Mouse (Mus musculus): ENCODE data around the gene Pih1d2. TPM values are rescaled to one million over a fixed set of nuclear protein-coding genes. Genes with fewer than 3 reads are reported as not detected.

Pih1d2 gene
- polyA plus RNA-seq, 1 experiment from 2014 or later = 2.9 TPM

DNA sequence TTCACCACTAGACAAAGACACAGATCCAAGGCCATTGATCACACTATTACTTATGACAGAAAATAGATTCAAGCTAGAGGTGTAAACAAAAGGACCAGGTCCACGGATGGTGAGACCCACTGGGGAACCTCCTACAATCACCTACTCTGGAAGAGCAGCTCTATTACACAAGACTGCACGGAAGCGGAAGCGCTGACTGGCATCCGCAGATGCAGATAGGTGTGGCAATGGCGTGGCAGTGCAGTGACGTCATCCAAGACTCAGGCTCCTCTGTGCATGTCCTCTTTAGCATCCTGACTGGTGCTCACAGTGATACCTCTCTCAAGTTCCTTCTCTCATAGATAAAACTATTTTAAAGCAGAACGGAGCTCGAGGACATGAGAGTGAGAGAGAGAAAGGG lies 24.2 kb upstream of the Pih1d2 start:
- DNase-seq (no peak), ATAC-seq (ENCODE audit: low FRiP score, low TSS enrichment) (no peak)
- Histone ChIP-seq H3K4me3 (replicated peaks; ENCODE audit: low read depth, low read length) (no peak overlapping the region), H3K4me2 (ENCODE audit: low read length) (no peak overlapping the region), H3K9ac (replicated peaks; ENCODE audit: low read length) (no peak overlapping the region), H3K27me3 (ENCODE audit: control insufficient read depth, insufficient read depth, low read length) (no peaks in the 10 kb centered on the region), H3K4me1 (ENCODE audit: control insufficient read depth, insufficient read depth, low read length) (no peaks in the 10 kb centered on the region), H3K36me3 (ENCODE audit: control insufficient read depth, insufficient read depth, low read length) (peaks cover 32% of the 10 kb centered on the region), H3K9me3 (ENCODE audit: control insufficient read depth, low read length) (no peaks in the 10 kb centered on the region), H3K27ac (replicated peaks; ENCODE audit: low read depth, low read length) (no peak overlapping the region)
- 86% methylated on average over 9 of the region's 9 CpGs for WGBS

DNA sequence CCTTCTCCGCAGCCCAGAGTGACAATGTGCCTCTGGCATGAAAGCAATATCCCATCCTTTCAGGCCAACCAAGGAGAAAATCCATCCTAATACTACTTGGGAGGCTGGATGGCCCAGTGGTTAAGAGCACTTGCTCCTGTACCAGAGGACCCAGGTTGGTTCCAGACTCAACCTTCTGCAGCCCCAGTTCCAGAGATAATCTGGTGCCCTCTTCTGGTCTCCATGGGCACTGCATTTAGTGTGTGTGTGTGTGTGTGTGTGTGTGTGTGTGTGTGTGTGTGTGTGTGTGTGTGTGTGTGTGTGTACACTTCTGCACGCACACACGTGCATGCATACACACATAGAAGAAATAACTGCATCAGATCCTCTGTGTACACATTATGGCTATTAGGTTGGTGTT lies 23.6 kb upstream of the Pih1d2 start:
- no peak for ATAC-seq (ENCODE audit: low FRiP score, low TSS enrichment)
- Histone ChIP-seq H3K4me1 (ENCODE audit: control insufficient read depth, insufficient read depth, low read length) (no peaks in the 10 kb centered on the region), H3K4me2 (ENCODE audit: low read length) (no peak overlapping the region), H3K9ac (replicated peaks; ENCODE audit: low read length) (no peak overlapping the region), H3K27me3 (ENCODE audit: control insufficient read depth, insufficient read depth, low read length) (no peaks in the 10 kb centered on the region), H3K27ac (replicated peaks; ENCODE audit: low read depth, low read length) (no peak overlapping the region), H3K9me3 (ENCODE audit: control insufficient read depth, low read length) (no peaks in the 10 kb centered on the region), H3K4me3 (replicated peaks; ENCODE audit: low read depth, low read length) (no peak overlapping the region), H3K36me3 (ENCODE audit: control insufficient read depth, insufficient read depth, low read length) (peaks cover 38% of the 10 kb centered on the region)
- WGBS = 85% methylated on average over 3 of the region's 3 CpGs
- peak; percentile 45 for DNase-seq

DNA sequence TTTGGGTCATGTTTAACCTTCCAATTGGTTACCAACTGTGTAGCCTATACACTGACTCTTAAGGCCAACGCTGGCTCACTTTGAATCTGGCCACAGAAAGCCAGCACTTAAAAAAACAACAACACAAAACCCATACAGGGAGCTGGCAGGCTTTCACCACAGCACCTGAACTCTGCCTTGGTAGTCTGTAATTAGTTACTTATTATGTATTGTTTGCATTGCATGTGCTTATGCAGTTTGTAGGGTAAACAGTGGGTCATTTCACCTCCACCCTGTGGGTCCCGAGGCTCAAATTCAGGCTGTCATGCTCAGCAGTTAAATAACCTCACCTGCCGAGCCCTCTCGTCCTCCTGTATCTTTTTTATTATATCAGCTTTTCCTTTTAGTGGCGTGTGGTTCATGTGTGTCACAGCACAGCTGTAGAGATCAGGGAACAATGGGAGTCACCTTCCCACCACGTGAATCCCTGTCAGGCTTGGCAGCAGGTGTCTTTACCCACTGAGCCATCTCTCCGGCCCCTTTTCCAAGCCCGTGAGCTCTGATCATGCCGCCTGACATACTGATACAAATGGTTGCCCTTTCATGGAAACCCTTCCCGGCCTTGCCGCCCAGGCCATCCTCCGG lies 22.2 kb upstream of the Pih1d2 start:
- Histone ChIP-seq H3K4me1 (ENCODE audit: control insufficient read depth, insufficient read depth, low read length) (no peaks in the 10 kb centered on the region), H3K9me3 (ENCODE audit: control insufficient read depth, low read length) (no peaks in the 10 kb centered on the region), H3K27ac (replicated peaks; ENCODE audit: low read depth, low read length) (no peak overlapping the region), H3K27me3 (ENCODE audit: control insufficient read depth, insufficient read depth, low read length) (no peaks in the 10 kb centered on the region), H3K4me3 (replicated peaks; ENCODE audit: low read depth, low read length) (no peak overlapping the region), H3K9ac (replicated peaks; ENCODE audit: low read length) (no peak overlapping the region), H3K4me2 (ENCODE audit: low read length) (no peak overlapping the region), H3K36me3 (ENCODE audit: control insufficient read depth, insufficient read depth, low read length) (peaks cover 50% of the 10 kb centered on the region)
- WGBS = 80% methylated on average over 12 of the region's 12 CpGs
- no peak for ATAC-seq (ENCODE audit: low FRiP score, low TSS enrichment)
- no peak for DNase-seq

DNA sequence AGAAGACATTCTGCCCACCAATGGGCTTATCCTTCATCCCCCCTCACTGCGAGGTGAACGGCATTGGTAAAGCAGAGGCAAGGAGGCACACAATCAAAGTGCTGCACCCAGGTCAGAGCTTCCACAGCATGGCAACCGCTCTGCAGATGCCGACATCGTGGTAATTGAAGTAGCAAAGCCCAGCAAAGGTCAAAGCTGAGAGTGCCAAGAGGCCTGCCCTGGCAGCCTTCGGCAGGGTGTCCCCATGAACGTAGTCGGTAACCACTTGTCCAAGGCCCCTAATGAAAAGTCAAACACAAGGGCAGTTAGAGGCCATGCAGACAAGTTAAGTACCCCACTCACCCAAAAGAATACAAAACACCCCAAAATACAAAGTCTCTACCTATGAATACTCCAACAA lies 20.1 kb upstream of the Pih1d2 start:
- H3K9me3 ChIP-seq (ENCODE audit: control insufficient read depth, low read length) = no peaks in the 10 kb centered on the region
- no peak for ATAC-seq (ENCODE audit: low FRiP score, low TSS enrichment)
- H3K4me2 ChIP-seq (ENCODE audit: low read length) = no peak overlapping the region
- no peak overlapping the region for H3K9ac ChIP-seq (replicated peaks; ENCODE audit: low read length)
- no peak for DNase-seq
- H3K27ac ChIP-seq (replicated peaks; ENCODE audit: low read depth, low read length) = no peak overlapping the region
- H3K4me1 ChIP-seq (ENCODE audit: control insufficient read depth, insufficient read depth, low read length) = peaks cover 3% of the 10 kb centered on the region
- H3K4me3 ChIP-seq (replicated peaks; ENCODE audit: low read depth, low read length) = no peak overlapping the region
- no peaks in the 10 kb centered on the region for H3K27me3 ChIP-seq (ENCODE audit: control insufficient read depth, insufficient read depth, low read length)
- WGBS = 97% methylated on average over 8 of the region's 8 CpGs
- peaks cover 57% of the 10 kb centered on the region for H3K36me3 ChIP-seq (ENCODE audit: control insufficient read depth, insufficient read depth, low read length)

DNA sequence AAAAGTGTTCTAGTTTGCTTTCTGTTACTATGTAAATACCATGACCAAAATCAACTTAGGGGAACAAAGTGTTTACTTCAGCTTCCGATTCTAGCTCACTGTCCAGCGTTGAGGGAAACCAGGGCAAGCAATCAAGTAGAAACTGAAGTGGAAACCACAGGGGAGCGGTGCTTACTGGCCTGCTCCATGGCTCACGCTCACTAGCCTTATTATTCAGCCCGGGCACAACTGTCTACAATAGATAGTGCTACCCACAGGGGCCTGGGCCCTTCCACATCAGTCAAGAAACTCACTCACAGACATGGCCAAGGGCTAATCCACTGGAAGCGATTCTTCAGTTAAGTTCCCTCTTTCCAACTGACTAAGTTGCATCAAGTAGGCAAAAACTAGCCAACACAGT lies 15.6 kb upstream of the Pih1d2 start:
- Histone ChIP-seq H3K4me2 (ENCODE audit: low read length) (no peak overlapping the region), H3K27ac (replicated peaks; ENCODE audit: low read depth, low read length) (no peak overlapping the region), H3K4me1 (ENCODE audit: control insufficient read depth, insufficient read depth, low read length) (peaks cover 23% of the 10 kb centered on the region), H3K4me3 (replicated peaks; ENCODE audit: low read depth, low read length) (no peak overlapping the region), H3K36me3 (ENCODE audit: control insufficient read depth, insufficient read depth, low read length) (peaks cover 53% of the 10 kb centered on the region), H3K9me3 (ENCODE audit: control insufficient read depth, low read length) (no peaks in the 10 kb centered on the region), H3K27me3 (ENCODE audit: control insufficient read depth, insufficient read depth, low read length) (no peaks in the 10 kb centered on the region), H3K9ac (replicated peaks; ENCODE audit: low read length) (no peak overlapping the region)
- 85% methylated on average over 6 of the region's 6 CpGs for WGBS
- ATAC-seq (ENCODE audit: low FRiP score, low TSS enrichment) = no peak
- no peak for DNase-seq

DNA sequence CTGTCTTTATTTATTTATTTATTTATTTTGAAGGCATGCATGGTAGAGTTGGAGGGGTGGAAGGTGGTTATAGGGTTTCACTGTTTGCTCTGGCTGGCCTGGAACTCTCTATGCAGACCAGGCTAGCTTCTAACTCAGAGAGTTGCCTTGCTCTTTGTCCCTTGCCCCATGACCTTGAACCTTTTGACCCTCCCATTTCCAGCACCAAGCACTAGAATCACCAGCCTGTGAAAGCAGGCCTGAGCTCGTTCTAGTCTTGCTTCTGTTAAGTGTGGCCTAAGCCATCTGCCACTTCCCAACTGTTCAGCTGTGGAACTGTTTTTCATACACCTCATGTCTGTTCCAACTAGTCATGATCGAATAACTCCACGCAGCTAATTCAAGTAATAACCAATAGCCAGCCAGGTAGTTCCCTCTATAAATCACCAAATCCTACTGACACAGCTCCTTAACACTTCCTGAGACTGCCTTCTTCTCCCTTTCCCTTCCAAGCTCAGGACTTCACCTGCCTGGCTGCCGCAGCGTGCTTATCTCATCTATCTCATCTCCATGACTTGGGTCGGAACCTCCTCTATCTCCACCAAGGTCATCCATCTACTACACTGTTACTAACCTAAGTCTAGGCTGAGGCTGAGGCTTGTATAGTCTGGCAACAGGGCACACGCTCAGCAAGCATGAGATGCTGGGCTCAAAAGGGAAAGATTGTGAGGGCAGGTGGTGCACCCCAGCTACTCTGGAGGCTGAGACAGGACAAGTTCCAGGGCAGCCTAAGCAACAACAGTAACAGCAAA lies 14.9 kb upstream of the Pih1d2 start:
- Histone ChIP-seq H3K27me3 (ENCODE audit: control insufficient read depth, insufficient read depth, low read length) (no peaks in the 10 kb centered on the region), H3K27ac (replicated peaks; ENCODE audit: low read depth, low read length) (no peak overlapping the region), H3K4me1 (ENCODE audit: control insufficient read depth, insufficient read depth, low read length) (peaks cover 23% of the 10 kb centered on the region), H3K9ac (replicated peaks; ENCODE audit: low read length) (no peak overlapping the region; the same call in 1 of the 2 replicates), H3K9me3 (ENCODE audit: control insufficient read depth, low read length) (no peaks in the 10 kb centered on the region), H3K36me3 (ENCODE audit: control insufficient read depth, insufficient read depth, low read length) (peaks cover 48% of the 10 kb centered on the region), H3K4me3 (replicated peaks; ENCODE audit: low read depth, low read length) (peak overlapping the region; percentile 86), H3K4me2 (ENCODE audit: low read length) (peak overlapping the region; percentile 94)
- ATAC-seq (ENCODE audit: low FRiP score, low TSS enrichment) (no peak), DNase-seq (no peak)
- 91% methylated on average over 7 of the region's 7 CpGs for WGBS

DNA sequence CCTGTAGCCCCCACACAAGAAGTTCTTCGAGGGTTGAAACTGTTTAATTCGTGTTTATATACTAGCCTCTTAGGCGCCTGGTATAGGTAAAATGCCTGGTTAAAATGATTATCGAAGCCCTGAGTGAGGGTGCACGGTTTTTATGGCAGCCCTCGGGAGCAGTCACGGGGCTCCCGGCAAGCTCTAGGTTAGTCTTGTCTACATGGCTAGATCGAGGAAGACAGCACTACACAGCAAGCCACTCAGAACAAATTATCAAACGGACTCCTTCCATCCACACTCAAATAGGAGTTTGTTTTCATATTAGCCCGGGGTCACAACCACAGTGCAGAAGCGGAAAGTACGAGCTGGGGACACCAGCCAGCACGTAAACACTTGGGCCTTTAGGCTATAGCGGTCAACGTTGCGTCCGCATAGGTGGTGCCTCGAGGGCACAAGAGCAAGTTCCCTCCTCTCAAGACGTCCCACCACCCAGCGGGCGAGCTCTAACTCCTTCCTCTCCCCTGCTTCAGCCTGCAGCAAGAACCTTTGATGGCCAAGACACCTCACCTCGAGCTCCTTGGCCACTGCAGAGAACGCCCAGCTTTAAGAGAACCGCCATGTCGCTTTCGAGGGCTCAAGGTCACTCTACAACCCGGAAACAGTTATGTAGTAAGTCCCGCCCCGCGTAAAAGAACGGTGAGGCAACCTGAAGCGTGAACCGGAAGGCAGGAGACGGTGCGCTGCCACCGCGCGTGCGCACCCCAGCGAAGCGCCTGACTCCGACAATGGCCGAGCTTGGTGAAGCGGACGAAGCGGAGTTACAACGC lies 13.7 kb upstream of the Pih1d2 start, which contains the start of the genes Sdhd and Timm8b:
Sdhd (minus strand) TSS at position 624 of the 809 bp plus-strand sequence.
Timm8b (plus strand) TSS at position 722 of the 809 bp plus-strand sequence.
- ATAC-seq (ENCODE audit: low FRiP score, low TSS enrichment) (peak; percentile 97), DNase-seq (peak; percentile 98)
- Histone ChIP-seq H3K4me3 (replicated peaks; ENCODE audit: low read depth, low read length) (peak within 1 kb of the TSS; percentile 86), H3K4me2 (ENCODE audit: low read length) (peak within 1 kb of the TSS; percentile 94), H3K4me1 (ENCODE audit: control insufficient read depth, insufficient read depth, low read length) (peaks cover 23% of the 10 kb centered on the region), H3K36me3 (ENCODE audit: control insufficient read depth, insufficient read depth, low read length) (peaks cover 48% of the 10 kb centered on the region), H3K27me3 (ENCODE audit: control insufficient read depth, insufficient read depth, low read length) (no peaks in the 10 kb centered on the region), H3K9me3 (ENCODE audit: control insufficient read depth, low read length) (no peaks in the 10 kb centered on the region), H3K9ac (replicated peaks; ENCODE audit: low read length) (peak within 1 kb of the TSS; percentile 85), H3K27ac (replicated peaks; ENCODE audit: low read depth, low read length) (peak within 1 kb of the TSS; percentile 87)
- WGBS = under 1% methylated on average over 48 of the region's 48 CpGs

DNA sequence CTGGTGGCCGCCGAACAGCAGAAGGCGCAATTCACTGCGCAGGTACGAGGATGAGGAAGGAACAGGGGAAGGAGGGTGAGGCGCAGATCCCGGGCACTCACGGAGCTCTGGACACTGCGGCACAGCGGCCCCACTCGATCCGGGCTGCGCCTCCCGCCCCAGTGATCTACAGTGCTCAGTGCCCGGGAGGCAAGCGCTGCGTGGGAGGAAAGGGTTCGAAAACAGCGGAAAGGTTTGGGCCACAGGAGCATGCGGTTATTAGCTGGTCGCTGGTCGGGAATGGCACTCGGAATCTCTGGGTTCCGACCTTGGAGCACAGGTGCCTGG lies 13.2 kb upstream of the Pih1d2 start:
- peak overlapping the region; percentile 85 for H3K9ac ChIP-seq (replicated peaks; ENCODE audit: low read length)
- no peaks in the 10 kb centered on the region for H3K9me3 ChIP-seq (ENCODE audit: control insufficient read depth, low read length)
- peak overlapping the region; percentile 87 for H3K27ac ChIP-seq (replicated peaks; ENCODE audit: low read depth, low read length)
- under 1% methylated on average over 24 of the region's 24 CpGs for WGBS
- H3K4me2 ChIP-seq (ENCODE audit: low read length) = peak overlapping the region; percentile 94
- DNase-seq = no peak
- H3K4me1 ChIP-seq (ENCODE audit: control insufficient read depth, insufficient read depth, low read length) = peaks cover 23% of the 10 kb centered on the region
- H3K27me3 ChIP-seq (ENCODE audit: control insufficient read depth, insufficient read depth, low read length) = no peaks in the 10 kb centered on the region
- peak overlapping the region; percentile 86 for H3K4me3 ChIP-seq (replicated peaks; ENCODE audit: low read depth, low read length)
- peak; percentile 88 for ATAC-seq (ENCODE audit: low FRiP score, low TSS enrichment)
- peaks cover 48% of the 10 kb centered on the region for H3K36me3 ChIP-seq (ENCODE audit: control insufficient read depth, insufficient read depth, low read length)

All from midbrain, embryonic 14.5 days (tissue).